Mouse (Mus musculus) midbrain, embryonic 16.5 days (tissue): ENCODE results near the gene Fhl5. TPM values are rescaled to one million over a fixed set of nuclear protein-coding genes. Genes with fewer than 3 reads are reported as not detected.

Experiments used
- polyA plus RNA-seq: library from polyadenylated mRNA; unstranded; fragments of >200 nt; fragmentation: Nextera tagmentation; extraction: Ambion mirVana; gene quantifications from 2 replicates; pipeline ENCODE4 v1.2.1, GENCODE M21; 2015

Fhl5 gene
- polyA plus RNA-seq, 1 experiment from 2014 or later, result not detected

Other genes with a start within 250 kb of the Fhl5 start
- gene Ufl1, start 38.9 kb upstream of the Fhl5 start, polyA plus RNA-seq, result 34.2 and 36.9 TPM in 2 replicates